In the genomic region with DNA sequence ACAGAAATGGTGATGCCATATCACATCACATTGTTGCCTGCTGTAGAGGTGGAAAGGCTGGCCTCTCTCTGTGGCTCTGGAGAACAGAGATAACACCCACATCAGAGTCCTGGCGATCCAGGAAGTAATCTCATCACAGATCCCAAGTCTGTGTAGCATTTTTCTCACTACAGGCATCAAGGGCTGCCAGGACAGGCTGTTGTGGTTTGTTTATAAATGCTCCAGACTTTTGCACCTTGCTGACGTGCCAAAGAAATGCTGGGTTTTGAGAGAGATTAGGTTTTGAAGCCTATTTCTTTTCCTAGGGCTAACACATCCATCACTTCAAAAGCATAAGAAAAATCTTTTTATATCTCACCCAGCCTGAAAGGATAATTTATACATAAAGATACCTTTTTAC, we compare ENCODE assay signal across 22 mouse cellular contexts.
A peak's percentile ranks its signal among the peaks of the same experiment; 100 is the strongest.
DNase-seq lines count a peak whose midpoint lies in the region; ATAC-seq lines count a peak whose summit lies in the region.
"Had no signal": no experiment of that assay in that cellular context is flagged by ENCODE, and none has a peak within 500 bp of the region (broad histone marks: within the 10 kb centered on the region; RNA-seq: fewer than 3 reads in every experiment).

No protein-coding gene starts in this region.

- no peaks in the 10 kb centered on the region for H3K9me3 ChIP-seq in forebrain, embryonic 15.5 days
- no peaks in the 10 kb centered on the region for H3K9me3 ChIP-seq in forebrain, embryonic 12.5 days
- no peaks in the 10 kb centered on the region for H3K9me3 ChIP-seq in liver, embryonic 11.5 days (ENCODE audit: control insufficient read depth, low read length)
- no peaks in the 10 kb centered on the region for H3K9me3 ChIP-seq in liver, embryonic 12.5 days (replicated peaks)
- H3K9me3 ChIP-seq in hindbrain, embryonic 12.5 days (replicated peaks) = no peaks in the 10 kb centered on the region
- H3K9me3 ChIP-seq: forebrain, embryonic 10.5 days; heart, embryonic 10.5 days; heart, embryonic 13.5 days; hindbrain, embryonic 15.5 days had no signal

- no peak overlapping the region for H3K4me3 ChIP-seq in forebrain, embryonic 15.5 days
- H3K4me3 ChIP-seq in forebrain, embryonic 12.5 days (replicated peaks) = no peak overlapping the region
- no peak overlapping the region for H3K4me3 ChIP-seq in liver, embryonic 11.5 days (ENCODE audit: low read depth, low read length)
- H3K4me3 ChIP-seq in liver, embryonic 12.5 days = no peak overlapping the region
- H3K4me3 ChIP-seq in hindbrain, embryonic 12.5 days = no peak overlapping the region
- H3K4me3 ChIP-seq: forebrain, embryonic 10.5 days; heart, adult 2 months; heart, embryonic 10.5 days; heart, embryonic 13.5 days; hindbrain, embryonic 15.5 days had no signal

- H3K4me1 ChIP-seq in forebrain, embryonic 15.5 days = no peaks in the 10 kb centered on the region
- no peaks in the 10 kb centered on the region for H3K4me1 ChIP-seq in forebrain, embryonic 12.5 days
- H3K4me1 ChIP-seq in liver, embryonic 11.5 days (replicated peaks; ENCODE audit: control insufficient read depth, insufficient read depth, low read length) = no peaks in the 10 kb centered on the region
- no peaks in the 10 kb centered on the region for H3K4me1 ChIP-seq in liver, embryonic 12.5 days
- no peaks in the 10 kb centered on the region for H3K4me1 ChIP-seq in hindbrain, embryonic 12.5 days
- H3K4me1 ChIP-seq: forebrain, embryonic 10.5 days; heart, embryonic 10.5 days; heart, embryonic 13.5 days; hindbrain, embryonic 15.5 days had no signal

- H3K9ac ChIP-seq in forebrain, embryonic 15.5 days (replicated peaks) = no peak overlapping the region
- H3K9ac ChIP-seq in forebrain, embryonic 12.5 days = no peak overlapping the region
- no peak overlapping the region for H3K9ac ChIP-seq in liver, embryonic 11.5 days (ENCODE audit: low read depth, low read length)
- no peak overlapping the region for H3K9ac ChIP-seq in liver, embryonic 12.5 days
- H3K9ac ChIP-seq in hindbrain, embryonic 12.5 days = no peak overlapping the region
- H3K9ac ChIP-seq: heart, embryonic 13.5 days; hindbrain, embryonic 15.5 days had no signal

- no peak for ATAC-seq in forebrain, embryonic 15.5 days (replicated peaks)
- ATAC-seq in forebrain, embryonic 12.5 days (ENCODE audit: low FRiP score) = no peak
- no peak for ATAC-seq in liver, embryonic 11.5 days (replicated peaks; ENCODE audit: low FRiP score)
- no peak for ATAC-seq in liver, embryonic 12.5 days
- ATAC-seq in hindbrain, embryonic 12.5 days (ENCODE audit: low FRiP score) = no peak
- ATAC-seq: CD4-positive, CD25-positive, alpha-beta regulatory T cell, adult 4 months; intestine, postnatal 0 days had no signal

- H3K27ac ChIP-seq in forebrain, embryonic 15.5 days (replicated peaks) = peak overlapping the region; percentile 55
- no peak overlapping the region for H3K27ac ChIP-seq in forebrain, embryonic 12.5 days
- no peak overlapping the region for H3K27ac ChIP-seq in liver, embryonic 11.5 days (ENCODE audit: low read depth, low read length)
- no peak overlapping the region for H3K27ac ChIP-seq in liver, embryonic 12.5 days
- no peak overlapping the region for H3K27ac ChIP-seq in hindbrain, embryonic 12.5 days
- H3K27ac ChIP-seq: forebrain, embryonic 10.5 days; heart, adult 2 months; heart, embryonic 10.5 days; heart, embryonic 13.5 days; hindbrain, embryonic 15.5 days had no signal

- WGBS in forebrain, embryonic 15.5 days = 56% methylated on average over 2 of the region's 2 CpGs
- 83% methylated on average over 2 of the region's 2 CpGs for WGBS in forebrain, embryonic 12.5 days
- WGBS in liver, embryonic 11.5 days = 22% methylated on average over 2 of the region's 2 CpGs
- 12% methylated on average over 2 of the region's 2 CpGs for WGBS in liver, embryonic 12.5 days (ENCODE audit: insufficient replicate concordance)
- 71% methylated on average over 2 of the region's 2 CpGs for WGBS in hindbrain, embryonic 12.5 days

- no peaks in the 10 kb centered on the region for H3K36me3 ChIP-seq in forebrain, embryonic 15.5 days
- no peaks in the 10 kb centered on the region for H3K36me3 ChIP-seq in forebrain, embryonic 12.5 days (replicated peaks)
- no peaks in the 10 kb centered on the region for H3K36me3 ChIP-seq in liver, embryonic 11.5 days (ENCODE audit: control insufficient read depth, insufficient read depth, low read length)
- no peaks in the 10 kb centered on the region for H3K36me3 ChIP-seq in liver, embryonic 12.5 days
- H3K36me3 ChIP-seq in hindbrain, embryonic 12.5 days = no peaks in the 10 kb centered on the region
- H3K36me3 ChIP-seq: forebrain, embryonic 10.5 days; heart, embryonic 10.5 days; heart, embryonic 13.5 days; hindbrain, embryonic 15.5 days had no signal

- peak; percentile 3 for DNase-seq in liver, embryonic 11.5 days (ENCODE audit: low spot score)
- peak; percentile 26 for DNase-seq in 416B (ENCODE audit: low read depth)
- DNase-seq: adrenal gland, adult 2 months; adrenal gland, postnatal 14 days; cerebellum, adult 11-12 months; cerebellum, adult 8-10 months; cerebellum, postnatal 10 days; gastrocnemius, postnatal 10 days; gastrocnemius, postnatal 36 days; heart, adult 2 months; heart, postnatal 14 days; heart, postnatal 4 days had no signal

- H3K27me3 ChIP-seq in forebrain, embryonic 15.5 days = no peaks in the 10 kb centered on the region
- H3K27me3 ChIP-seq in forebrain, embryonic 12.5 days = no peaks in the 10 kb centered on the region
- H3K27me3 ChIP-seq in liver, embryonic 11.5 days (replicated peaks; ENCODE audit: control insufficient read depth, insufficient read depth, low read length) = no peaks in the 10 kb centered on the region
- no peaks in the 10 kb centered on the region for H3K27me3 ChIP-seq in liver, embryonic 12.5 days (replicated peaks)
- no peaks in the 10 kb centered on the region for H3K27me3 ChIP-seq in hindbrain, embryonic 12.5 days
- H3K27me3 ChIP-seq: heart, embryonic 13.5 days; hindbrain, embryonic 15.5 days had no signal

- H3K4me2 ChIP-seq in forebrain, embryonic 15.5 days (replicated peaks) = no peak overlapping the region
- no peak overlapping the region for H3K4me2 ChIP-seq in forebrain, embryonic 12.5 days
- H3K4me2 ChIP-seq in liver, embryonic 11.5 days = no peak overlapping the region
- H3K4me2 ChIP-seq in liver, embryonic 12.5 days = no peak overlapping the region
- no peak overlapping the region for H3K4me2 ChIP-seq in hindbrain, embryonic 12.5 days (replicated peaks)
- H3K4me2 ChIP-seq: heart, embryonic 13.5 days; hindbrain, embryonic 15.5 days had no signal
